Mouse (Mus musculus) G1E-ER4 (cell line): ENCODE data around the gene Ank2. TPM values are rescaled to one million over a fixed set of nuclear protein-coding genes. Genes with fewer than 3 reads are reported as not detected.

Experiments used
- GATA1 ChIP-seq: IDR thresholded peaks from one replicate; pipeline ENCODE4 v1.8.0; 2012; ENCODE audit warnings: low read length, inconsistent platforms
- polyA plus RNA-seq: library from polyadenylated mRNA; stranded (reverse); fragments of >175 nt; gene quantifications from 2 replicates; pipeline ENCODE4 v1.2.3, GENCODE M21; 2012

The Ank2 gene
- polyA plus RNA-seq, 1 experiment: 19.3 TPM

GRCm38 (mm10) chr3:127071471-127071870 lies 427.7 kb downstream of the Ank2 start:
- TF ChIP-seq GATA1: no peak

- no peak for TF ChIP-seq GATA1
These were observed 435.3 kb downstream of the Ank2 start for GRCm38 (mm10) chr3:127063654-127064386.

- TF ChIP-seq GATA1: no peak
These were observed 439.5 kb downstream of the Ank2 start for GRCm38 (mm10) chr3:127059671-127060070.

- TF ChIP-seq GATA1: no peak
These were observed 457.9 kb downstream of the Ank2 start for GRCm38 (mm10) chr3:127041288-127041687.

- no peak for TF ChIP-seq GATA1
These were observed 460.6 kb downstream of the Ank2 start for GRCm38 (mm10) chr3:127038570-127038969.

GRCm38 (mm10) chr3:127036118-127036517 lies 463.0 kb downstream of the Ank2 start:
- no peak for TF ChIP-seq GATA1

- no peak for TF ChIP-seq GATA1
These were observed 463.6 kb downstream of the Ank2 start for GRCm38 (mm10) chr3:127035540-127035939.

GRCm38 (mm10) chr3:127034983-127035382 lies 464.2 kb downstream of the Ank2 start:
- TF ChIP-seq GATA1: no peak

GRCm38 (mm10) chr3:127023992-127024391 lies 475.2 kb downstream of the Ank2 start:
- TF ChIP-seq GATA1: no peak

- TF ChIP-seq GATA1: peak; percentile 43
These were observed 479.0 kb downstream of the Ank2 start for GRCm38 (mm10) chr3:127020167-127020566.

- TF ChIP-seq GATA1: no peak
These were observed 479.4 kb downstream of the Ank2 start for GRCm38 (mm10) chr3:127019728-127020127.

GRCm38 (mm10) chr3:127019109-127019508 lies 480.0 kb downstream of the Ank2 start:
- no peak for TF ChIP-seq GATA1

- TF ChIP-seq GATA1: no peak
These were observed 481.6 kb downstream of the Ank2 start for GRCm38 (mm10) chr3:127017523-127017922.

- no peak for TF ChIP-seq GATA1
These were observed 483.6 kb downstream of the Ank2 start for GRCm38 (mm10) chr3:127015596-127015995.

GRCm38 (mm10) chr3:127015175-127015574 lies 484.0 kb downstream of the Ank2 start:
- TF ChIP-seq GATA1: no peak

GRCm38 (mm10) chr3:127013976-127014375 lies 485.2 kb downstream of the Ank2 start:
- TF ChIP-seq GATA1: no peak

- no peak for TF ChIP-seq GATA1
These were observed 486.6 kb downstream of the Ank2 start for GRCm38 (mm10) chr3:127012525-127012924.
